Mouse (Mus musculus): ENCODE results near the gene Mt1. TPM values are rescaled to one million over a fixed set of nuclear protein-coding genes. Genes with fewer than 3 reads are reported as not detected.
"Not testable (repeated sequence)": the region's sequence is repeated elsewhere in the genome, so short reads cannot be mapped to it uniquely, and the experiment has no call there.

The Mt1 gene
- total RNA-seq (2021): 182 and 239 TPM in 2 replicates
- long read RNA-seq, transcript Mt1-201 (3 exons, 549 nt): major isoform, 64 of 66 reads
- long read RNA-seq, partial matches to known transcripts: 1 of 66 reads
- long read RNA-seq, other reads (novel, unspliced or antisense): 0 of 66 reads

DNA sequence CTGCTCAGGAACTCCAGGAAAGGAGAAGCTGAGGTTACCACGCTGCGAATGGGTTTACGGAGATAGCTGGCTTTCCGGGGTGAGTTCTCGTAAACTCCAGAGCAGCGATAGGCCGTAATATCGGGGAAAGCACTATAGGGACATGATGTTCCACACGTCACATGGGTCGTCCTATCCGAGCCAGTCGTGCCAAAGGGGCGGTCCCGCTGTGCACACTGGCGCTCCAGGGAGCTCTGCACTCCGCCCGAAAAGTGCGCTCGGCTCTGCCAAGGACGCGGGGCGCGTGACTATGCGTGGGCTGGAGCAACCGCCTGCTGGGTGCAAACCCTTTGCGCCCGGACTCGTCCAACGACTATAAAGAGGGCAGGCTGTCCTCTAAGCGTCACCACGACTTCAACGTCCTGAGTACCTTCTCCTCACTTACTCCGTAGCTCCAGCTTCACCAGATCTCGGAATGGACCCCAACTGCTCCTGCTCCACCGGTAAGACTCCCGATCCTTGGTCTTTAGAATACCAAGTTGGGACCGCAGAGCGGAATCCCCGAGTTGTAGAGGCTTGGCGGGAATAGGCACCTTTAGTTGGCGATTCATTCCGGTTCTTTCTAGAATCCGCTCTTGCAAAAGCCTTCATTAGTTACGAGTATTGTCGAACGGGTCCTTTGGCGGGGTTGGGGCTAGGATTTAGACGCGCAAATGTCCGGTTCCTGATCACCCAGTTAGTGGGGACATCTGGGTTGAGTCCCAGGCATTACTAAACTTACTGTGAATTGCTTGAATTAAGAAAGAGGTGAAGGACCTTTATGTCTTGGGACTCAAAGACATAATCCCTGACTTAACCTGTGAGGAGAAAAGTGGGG is at the start of gene Mt1:
Mt1 (plus strand) TSS at position 226 of the 856 bp plus-strand sequence.
- DNase-seq: peak; percentile 91

- no peak for DNase-seq
These were observed 49.6 kb upstream of the Mt1 start for GRCm38 (mm10) chr8:94129133-94129789.

- no peak for DNase-seq
These were observed 48.8 kb upstream of the Mt1 start for GRCm38 (mm10) chr8:94130126-94130525.

DNA sequence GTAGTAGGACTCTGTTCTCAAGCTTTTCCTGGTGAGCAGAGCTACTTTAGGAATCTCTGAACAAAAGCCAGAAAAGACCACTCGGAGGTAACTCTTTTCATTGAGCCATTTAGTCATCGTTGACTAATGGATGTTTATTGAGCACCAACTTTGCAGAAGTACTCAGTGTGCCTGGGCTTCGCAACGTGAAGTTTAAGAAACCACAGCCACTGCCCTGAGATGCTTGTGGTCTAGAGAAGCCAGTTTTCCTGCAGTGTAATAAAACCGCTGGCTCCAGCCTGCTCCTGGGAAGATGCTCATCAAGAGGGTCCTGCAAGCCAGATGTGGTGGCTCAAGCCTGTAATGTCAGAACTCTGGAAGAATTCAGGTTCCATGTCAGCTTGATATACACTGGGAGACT is 46.8 kb upstream of the Mt1 start:
- DNase-seq: no peak

DNA sequence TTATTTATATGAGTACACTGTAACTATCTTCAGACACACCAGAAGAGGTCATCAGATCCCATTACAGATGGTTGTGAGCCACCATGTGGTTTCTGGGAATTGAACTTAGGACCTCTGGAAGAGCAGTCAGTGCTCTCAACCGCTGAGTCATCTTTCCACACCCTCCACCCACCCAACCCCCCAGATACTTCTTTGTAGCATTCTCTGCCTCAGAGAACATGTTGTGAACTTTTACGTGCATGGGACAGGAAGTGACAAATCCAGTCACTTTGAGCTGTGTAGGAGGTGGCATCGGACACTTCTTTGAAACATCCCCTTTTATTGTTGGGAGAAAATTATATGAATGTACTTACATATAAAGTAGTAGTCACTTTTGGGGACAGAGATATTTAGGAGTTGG is 44.3 kb upstream of the Mt1 start:
- not testable (repeated sequence) for DNase-seq

- DNase-seq: no peak
These were observed 43.3 kb upstream of the Mt1 start for GRCm38 (mm10) chr8:94135556-94135955.

- DNase-seq: no peak
These were observed 42.7 kb upstream of the Mt1 start for GRCm38 (mm10) chr8:94136192-94136591.

GRCm38 (mm10) chr8:94136933-94137332 is 41.9 kb upstream of the Mt1 start, which contains the start of gene Mt4:
TSS of gene Mt4 (plus strand) at chr8:94137197.
- DNase-seq: no peak

DNA sequence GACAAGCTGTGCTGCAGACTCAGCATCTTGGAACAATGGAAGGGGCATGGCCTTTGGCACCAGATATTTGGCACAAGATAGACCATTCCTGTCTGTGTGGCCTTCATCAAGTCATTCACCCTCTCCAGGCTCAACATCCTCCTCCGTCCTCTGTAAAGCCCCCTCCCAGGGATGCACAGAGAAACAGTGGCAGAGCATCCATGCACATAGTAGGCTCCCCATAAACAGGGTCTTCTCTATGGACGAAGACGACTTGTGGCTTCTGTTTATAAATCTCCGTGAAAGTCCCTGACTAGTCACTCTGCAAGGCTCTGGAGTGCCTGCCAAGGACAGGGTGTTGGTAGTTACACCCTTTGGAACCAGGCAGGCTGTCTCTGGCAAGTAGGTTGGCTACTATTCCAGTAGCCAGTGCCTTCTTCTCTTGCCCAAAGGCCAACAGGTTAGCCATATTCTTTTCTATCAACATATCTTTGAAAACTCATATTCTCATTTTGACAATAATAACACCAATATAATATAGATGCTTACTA is 38.6 kb upstream of the Mt1 start:
- DNase-seq: no peak

DNA sequence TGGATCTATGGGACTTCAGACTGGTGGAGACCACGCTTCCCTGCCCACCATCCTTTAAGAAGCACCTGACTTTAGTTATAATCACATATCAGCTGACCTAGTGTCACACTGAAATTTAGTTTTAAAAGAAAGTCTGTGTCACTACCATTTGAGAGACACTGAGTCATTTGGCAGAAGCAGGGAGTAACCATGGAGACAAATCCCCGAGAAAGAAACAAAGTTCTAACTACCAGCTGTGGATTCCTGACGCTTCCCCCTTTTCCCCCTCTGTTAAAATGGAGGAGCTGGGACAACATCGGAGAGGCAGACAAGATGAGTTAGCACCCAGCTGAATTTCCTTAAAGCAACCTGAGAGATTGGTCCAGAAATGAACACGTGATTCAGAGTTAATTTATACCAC is 30.6 kb upstream of the Mt1 start:
- DNase-seq: no peak

DNA sequence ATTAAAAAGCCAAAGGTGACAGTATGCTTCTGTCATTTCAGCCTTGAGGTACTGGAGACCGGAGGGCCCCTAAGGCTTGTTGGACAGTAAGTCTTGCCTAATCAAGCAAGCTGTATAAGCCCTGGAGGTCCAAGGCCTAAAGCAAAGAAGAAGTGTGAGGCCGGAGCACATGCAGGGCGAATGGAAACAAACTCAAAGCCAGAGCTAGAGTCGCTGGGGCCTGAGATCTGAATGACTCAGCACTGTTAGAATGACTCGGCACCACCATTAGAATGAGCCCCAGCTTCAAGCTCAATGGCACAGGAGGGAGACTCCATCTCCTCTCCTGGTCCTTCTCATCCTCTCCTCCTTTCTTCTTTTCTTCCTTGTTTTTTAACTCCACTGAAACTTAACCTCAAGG is 28.0 kb upstream of the Mt1 start:
- no peak for DNase-seq

GRCm38 (mm10) chr8:94152513-94153300 is 26.2 kb upstream of the Mt1 start, which contains the start of gene Mt3:
TSS of gene Mt3 (plus strand) at chr8:94152607.
- peak; percentile 54 for DNase-seq

DNA sequence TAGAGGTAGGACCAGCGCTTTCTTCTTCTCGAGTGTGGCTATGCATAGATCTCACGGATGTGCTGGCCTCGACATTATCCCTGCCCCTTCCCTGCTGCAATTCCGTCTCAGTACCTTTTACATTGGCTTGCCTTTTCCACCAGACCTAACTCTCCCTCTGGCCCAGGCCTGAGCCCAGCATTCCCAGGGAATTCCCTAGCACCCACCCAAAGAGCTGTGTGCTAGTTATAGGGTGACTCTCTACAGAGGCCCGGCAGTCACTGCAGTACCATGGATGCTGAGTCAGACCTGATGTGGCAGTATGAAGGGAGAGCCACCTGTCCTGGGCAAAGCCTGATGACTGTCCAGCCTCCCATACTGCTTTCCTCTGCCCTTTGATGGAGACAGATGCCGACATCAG is 25.4 kb upstream of the Mt1 start:
- no peak for DNase-seq

GRCm38 (mm10) chr8:94154537-94154936 is 24.3 kb upstream of the Mt1 start:
- DNase-seq: no peak

DNA sequence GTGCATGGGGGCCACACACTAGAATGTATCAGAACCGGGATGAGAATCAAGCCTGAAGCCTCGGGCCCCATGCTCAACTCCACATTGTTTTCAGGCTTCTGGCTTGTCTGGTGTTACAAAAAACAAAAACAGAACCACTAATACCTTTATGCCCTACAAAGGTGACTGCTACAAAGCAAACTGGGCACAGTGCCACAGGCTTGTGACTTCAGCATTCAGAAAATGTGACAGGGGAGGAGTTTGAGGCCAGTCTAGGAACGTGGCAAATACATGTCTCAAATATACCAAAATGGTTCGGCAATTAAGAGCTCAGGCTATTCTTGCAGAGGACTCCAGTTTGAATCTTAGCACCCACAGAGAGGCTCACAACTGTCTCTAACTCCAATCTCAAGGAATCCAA is 22.8 kb upstream of the Mt1 start:
- DNase-seq: no peak

GRCm38 (mm10) chr8:94165772-94166171 is 13.1 kb upstream of the Mt1 start:
- not testable (repeated sequence) for DNase-seq

DNA sequence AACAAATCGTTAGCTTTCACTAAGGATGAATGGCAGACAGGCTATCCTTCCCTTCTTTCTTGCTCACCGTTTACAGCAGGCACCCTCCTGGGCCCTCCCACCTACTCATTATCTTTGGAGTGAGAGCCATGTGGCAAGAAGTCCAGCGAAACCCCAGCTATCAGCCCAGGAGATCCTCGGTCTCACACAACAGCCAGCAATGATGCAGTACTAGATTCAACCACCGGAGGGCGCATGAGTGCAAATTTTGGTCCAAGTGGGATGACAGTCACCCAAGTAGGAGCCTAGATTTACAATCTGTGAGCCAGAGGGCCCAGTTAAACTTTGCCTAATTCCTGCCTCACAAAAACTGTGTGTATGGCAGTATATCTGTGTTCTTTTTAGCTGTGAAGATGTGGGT is 11.6 kb upstream of the Mt1 start:
- DNase-seq: peak; percentile 88

- DNase-seq: no peak
These were observed 9.3 kb upstream of the Mt1 start for GRCm38 (mm10) chr8:94169547-94169946.

- DNase-seq: no peak
These were observed 7.5 kb upstream of the Mt1 start for GRCm38 (mm10) chr8:94171321-94171755.

GRCm38 (mm10) chr8:94172075-94172808 is 6.6 kb upstream of the Mt1 start, which contains the start of gene Mt2:
TSS of gene Mt2 (plus strand) at chr8:94172664.
- DNase-seq: peak; percentile 79

Data from adrenal gland, postnatal 25 days (tissue).